ENCODE assay signal across 24 mouse cellular contexts in genomic region chr3:88698834-88699233, GRCm38 (mm10). TPM values are rescaled to one million over a fixed set of nuclear protein-coding genes. Genes with fewer than 3 reads are reported as not detected.
"Had no signal": no experiment of that assay in that cellular context is flagged by ENCODE, and none has a peak within 500 bp of the region (broad histone marks: within the 10 kb centered on the region; RNA-seq: fewer than 3 reads in every experiment).

No protein-coding gene starts in this region.

- H3K27ac ChIP-seq: neural tube, embryonic 13.5 days; neural tube, embryonic 15.5 days; stomach, embryonic 15.5 days; stomach, postnatal 0 days had no signal

- H3K4me2 ChIP-seq: neural tube, embryonic 13.5 days; neural tube, embryonic 15.5 days; stomach, embryonic 15.5 days had no signal

- H3K9me3 ChIP-seq: neural tube, embryonic 13.5 days; neural tube, embryonic 15.5 days; stomach, embryonic 15.5 days had no signal

- H3K4me1 ChIP-seq: neural tube, embryonic 13.5 days; neural tube, embryonic 15.5 days; stomach, embryonic 15.5 days had no signal

- DNase-seq: retina, postnatal 1 day; right cerebral cortex, adult 18-20 months; right cerebral cortex, postnatal 14 days; right cerebral cortex, postnatal 25 days; right cerebral cortex, postnatal 4 days; spleen, adult 18-20 months; thymus, adult 18-20 months; thymus, adult 2 months; thymus, postnatal 14 days; thymus, postnatal 25 days; thymus, postnatal 36 days; thymus, postnatal 4 days had no signal

- H3K4me3 ChIP-seq: neural tube, embryonic 13.5 days; neural tube, embryonic 15.5 days; stomach, embryonic 15.5 days had no signal

- H3K9ac ChIP-seq: neural tube, embryonic 13.5 days; neural tube, embryonic 15.5 days; stomach, embryonic 15.5 days had no signal

- H3K27me3 ChIP-seq: neural tube, embryonic 13.5 days; neural tube, embryonic 15.5 days; stomach, embryonic 15.5 days had no signal

RNA-seq across cellular contexts. Expression of gene Rxfp4, which starts 45.9 kb away (rescaled TPM):
- polyA plus RNA-seq: neural tube, embryonic 13.5 days; neural tube, embryonic 14.5 days; neural tube, embryonic 15.5 days; small intestine, adult 2 months; spleen, adult 2 months; stomach, embryonic 14.5 days; stomach, embryonic 15.5 days; stomach, embryonic 16.5 days; testis, adult 2 months; thymus, adult 2 months; thymus, postnatal 0 days; urinary bladder, adult 2 months had no signal
